Mouse (Mus musculus) lung, embryonic 16.5 days (tissue): Measurements from ENCODE around the gene Flot2. TPM values are rescaled to one million over a fixed set of nuclear protein-coding genes. Genes with fewer than 3 reads are reported as not detected.

Experiments
- ATAC-seq: fragments of 200-750 bp; cut with Nextera tagmentation; 2 replicates; pipeline ENCODE4 v1.8.0; 2017; ENCODE audit warnings: low read depth, mild to moderate bottlenecking, moderate library complexity
- H3K27ac ChIP-seq: fragments of 300-500 bp; sonication (generic); 2 replicates; pipeline ENCODE4 v1.5.1; 2014; ENCODE audit warnings: mild to moderate bottlenecking, control low read depth, low read length
- H3K27me3 ChIP-seq: fragments of 300-500 bp; sonication (generic); 2 replicates; pipeline ENCODE4 v1.6.1; 2014; ENCODE audit warnings: low read depth, low read length, mixed read lengths; ENCODE audit not compliant: control insufficient read depth, insufficient read depth
- H3K36me3 ChIP-seq: fragments of 300-500 bp; sonication (generic); 2 replicates; pipeline ENCODE4 v1.6.1; 2014; ENCODE audit warnings: low read length; ENCODE audit not compliant: control insufficient read depth, insufficient read depth
- H3K4me1 ChIP-seq: fragments of 300-500 bp; sonication (generic); replicated peaks from 2 replicates; pipeline ENCODE4 v1.6.1; 2014; ENCODE audit warnings: low read length, mixed read lengths; ENCODE audit not compliant: control insufficient read depth, insufficient read depth
- H3K4me2 ChIP-seq: fragments of 300-500 bp; sonication (generic); 2 replicates; pipeline ENCODE4 v1.6.1; 2014; ENCODE audit warnings: low read depth, low read length, control low read depth
- H3K4me3 ChIP-seq: fragments of 300-500 bp; sonication (generic); 2 replicates; pipeline ENCODE4 v1.5.1; 2014; ENCODE audit warnings: mild to moderate bottlenecking, low read length, control low read depth
- H3K9ac ChIP-seq: fragments of 300-500 bp; sonication (generic); 2 replicates; pipeline ENCODE4 v1.6.1; 2014; ENCODE audit warnings: low read length, control low read depth
- H3K9me3 ChIP-seq: fragments of 300-500 bp; sonication (generic); 2 replicates; pipeline ENCODE4 v1.6.1; 2016; ENCODE audit warnings: low read length; ENCODE audit not compliant: control insufficient read depth
- WGBS: fragments of 180-500 bp; shearing (Covaris S2); extraction: QIAGEN DNeasy Blood & Tissue Kit; methylation state at CpG from one replicate; pipeline ENCODE4 v1.1.7; 2014; 5-methylcytosine and 5-hydroxymethylcytosine counted together
- polyA plus RNA-seq: library from polyadenylated mRNA; unstranded; fragments of >200 nt; fragmentation: Nextera tagmentation; extraction: Ambion mirVana; gene quantifications from 2 replicates; pipeline ENCODE4 v1.2.1, GENCODE M21; 2015

Gene Flot2
- polyA plus RNA-seq: 67.6 and 70.0 TPM in 2 replicates

- Histone ChIP-seq H3K27ac (peak within 1 kb of the TSS; percentile 87), H3K4me2 (peak within 1 kb of the TSS; percentile 91), H3K27me3 (no peaks in the 10 kb centered on the region), H3K9me3 (0 out of 2 replicates have a peak, but pooled peaks cover 2% of the 10 kb centered on the region), H3K9ac (peak within 1 kb of the TSS; percentile 93), H3K4me1 (peaks cover 20% of the 10 kb centered on the region), H3K36me3 (peaks cover 4% of the 10 kb centered on the region; the same call in 1 of the 2 replicates), H3K4me3 (peak within 1 kb of the TSS; percentile 94)
- 2% methylated on average over 53 of the region's 55 CpGs for whole genome bisulfite sequencing
- ATAC-seq: peak; percentile 94
Measured at GRCm38 (mm10) chr11:78037831-78038752, at the start of gene Flot2. Gene Flot2 (plus strand): TSS chr11:78037931.

DNA sequence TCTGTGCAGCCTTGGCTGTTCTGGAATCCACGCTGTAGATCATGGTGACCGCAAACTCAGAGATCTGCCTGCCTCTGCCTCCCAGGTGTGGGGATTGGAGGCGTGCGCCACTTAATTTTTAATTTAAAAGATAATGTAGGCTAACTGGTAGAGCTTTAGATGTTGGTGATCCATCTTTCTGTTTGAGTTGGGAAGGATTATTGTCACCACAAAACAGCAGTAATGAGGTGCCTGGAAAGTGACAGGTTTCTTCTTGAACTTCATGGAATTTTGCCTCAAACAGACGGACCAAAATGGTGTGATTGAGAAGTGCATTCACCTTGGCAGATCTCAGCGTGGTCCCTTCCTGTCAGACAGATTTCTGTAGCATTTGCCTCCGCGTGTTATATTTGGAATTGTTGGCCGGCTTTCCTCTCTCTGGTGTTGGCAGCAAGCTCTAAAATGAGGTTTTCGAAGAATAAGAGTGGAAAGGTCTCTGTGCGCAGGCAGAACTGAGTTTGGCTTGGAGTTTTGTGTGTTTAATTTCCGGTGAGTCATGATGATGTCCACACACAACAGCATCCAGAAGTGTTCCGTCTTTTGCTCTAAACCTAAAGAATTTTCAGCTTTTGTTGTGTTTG lies 48.5 kb upstream of the Flot2 start:
- H3K9ac ChIP-seq: no peak overlapping the region
- H3K4me3 ChIP-seq: no peak overlapping the region
- WGBS: 75% methylated on average over 13 of the region's 13 CpGs
- no peak for ATAC-seq
- H3K4me2 ChIP-seq: no peak overlapping the region
- H3K4me1 ChIP-seq: peaks cover 10% of the 10 kb centered on the region
- no peaks in the 10 kb centered on the region for H3K27me3 ChIP-seq
- no peak overlapping the region for H3K27ac ChIP-seq
- no peaks in the 10 kb centered on the region for H3K9me3 ChIP-seq
- peaks cover 12% of the 10 kb centered on the region; the same call in 1 of the 2 replicates for H3K36me3 ChIP-seq

- no peaks in the 10 kb centered on the region for H3K27me3 ChIP-seq
- H3K4me3 ChIP-seq: no peak overlapping the region
- no peak overlapping the region for H3K9ac ChIP-seq
- no peak for ATAC-seq
- no peak overlapping the region for H3K4me2 ChIP-seq
- H3K4me1 ChIP-seq: no peaks in the 10 kb centered on the region
- WGBS: 55% methylated on average over 1 of the region's 1 CpGs
- peaks cover 2% of the 10 kb centered on the region; the same call in 1 of the 2 replicates for H3K36me3 ChIP-seq
- H3K9me3 ChIP-seq: no peaks in the 10 kb centered on the region
- no peak overlapping the region for H3K27ac ChIP-seq
Measured at GRCm38 (mm10) chr11:77995556-77995955, 42.2 kb upstream of the Flot2 start.

DNA sequence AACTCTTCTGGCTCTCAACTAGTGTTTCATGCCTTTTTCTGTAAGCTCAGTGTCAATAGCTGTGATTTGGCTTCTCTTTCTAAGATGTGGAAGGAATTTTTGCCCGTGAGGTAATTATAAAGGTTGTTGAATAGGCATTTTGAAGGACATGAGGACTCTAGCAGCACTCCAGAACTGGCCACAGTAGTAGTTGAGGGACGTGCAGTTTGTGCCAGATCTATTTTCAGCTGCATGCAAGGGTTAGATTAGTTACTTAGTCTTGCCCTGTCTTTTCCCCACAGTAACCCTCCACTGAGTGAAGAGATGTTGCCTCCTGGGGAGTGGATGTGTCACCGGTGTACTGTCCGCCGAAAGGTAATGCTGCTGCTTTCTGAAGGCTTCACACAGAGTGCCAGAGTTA lies 31.3 kb upstream of the Flot2 start:
- Histone ChIP-seq H3K4me3 (no peak overlapping the region), H3K9ac (no peak overlapping the region), H3K4me1 (no peaks in the 10 kb centered on the region), H3K27ac (no peak overlapping the region), H3K4me2 (no peak overlapping the region), H3K36me3 (peaks cover 33% of the 10 kb centered on the region), H3K9me3 (no peaks in the 10 kb centered on the region), H3K27me3 (no peaks in the 10 kb centered on the region)
- no peak for ATAC-seq
- 88% methylated on average over 5 of the region's 5 CpGs for WGBS

- Histone ChIP-seq H3K4me2 (no peak overlapping the region), H3K27me3 (no peaks in the 10 kb centered on the region), H3K4me3 (no peak overlapping the region), H3K27ac (no peak overlapping the region), H3K9me3 (no peaks in the 10 kb centered on the region), H3K9ac (no peak overlapping the region), H3K4me1 (no peaks in the 10 kb centered on the region), H3K36me3 (peaks cover 62% of the 10 kb centered on the region)
- ATAC-seq: peak; percentile 54; the same call in 1 of the 2 replicates
- 19% methylated on average over 4 of the region's 4 CpGs for WGBS
Measured at GRCm38 (mm10) chr11:78019676-78020075, 18.1 kb upstream of the Flot2 start.

DNA sequence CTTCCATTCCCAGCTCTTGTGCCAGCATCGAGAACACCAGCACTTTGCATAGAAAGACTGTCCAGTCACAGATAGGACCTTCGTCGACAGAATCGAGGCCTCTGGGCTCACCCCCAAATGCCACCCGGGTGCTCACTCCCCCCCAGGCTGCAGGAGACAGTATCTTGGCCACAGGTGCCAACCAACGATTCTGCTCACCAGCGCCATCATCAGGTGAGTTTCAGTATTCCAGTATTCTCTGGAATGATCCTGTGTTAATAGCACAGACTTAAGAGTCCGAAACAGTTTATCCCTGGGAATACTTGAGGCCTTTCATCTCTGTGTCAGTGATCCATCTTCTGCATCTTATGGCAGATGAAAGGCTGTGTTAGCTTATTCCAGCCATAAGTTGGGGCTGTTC lies 14.1 kb upstream of the Flot2 start:
- WGBS: 83% methylated on average over 8 of the region's 8 CpGs
- no peak overlapping the region for H3K4me3 ChIP-seq
- H3K9me3 ChIP-seq: no peaks in the 10 kb centered on the region
- no peak for ATAC-seq
- H3K4me1 ChIP-seq: no peaks in the 10 kb centered on the region
- H3K27ac ChIP-seq: no peak overlapping the region
- H3K9ac ChIP-seq: no peak overlapping the region
- H3K4me2 ChIP-seq: no peak overlapping the region
- no peaks in the 10 kb centered on the region for H3K27me3 ChIP-seq
- H3K36me3 ChIP-seq: peaks cover 58% of the 10 kb centered on the region

GRCm38 (mm10) chr11:78029240-78029639 lies 8.5 kb upstream of the Flot2 start:
- 93% methylated on average over 8 of the region's 8 CpGs for WGBS
- H3K9ac ChIP-seq: no peak overlapping the region
- no peak for ATAC-seq
- H3K4me1 ChIP-seq: peaks cover 20% of the 10 kb centered on the region
- H3K36me3 ChIP-seq: peaks cover 32% of the 10 kb centered on the region
- H3K27ac ChIP-seq: no peak overlapping the region
- H3K4me2 ChIP-seq: no peak overlapping the region
- no peaks in the 10 kb centered on the region for H3K27me3 ChIP-seq
- H3K9me3 ChIP-seq: no peaks in the 10 kb centered on the region
- no peak overlapping the region for H3K4me3 ChIP-seq

- H3K36me3 ChIP-seq: peaks cover 21% of the 10 kb centered on the region
- H3K4me2 ChIP-seq: no peak overlapping the region
- no peaks in the 10 kb centered on the region for H3K27me3 ChIP-seq
- H3K9ac ChIP-seq: no peak overlapping the region
- WGBS: 53% methylated on average over 2 of the region's 2 CpGs
- no peak overlapping the region for H3K27ac ChIP-seq
- no peak overlapping the region for H3K4me3 ChIP-seq
- H3K9me3 ChIP-seq: no peaks in the 10 kb centered on the region
- no peak for ATAC-seq
- H3K4me1 ChIP-seq: peaks cover 20% of the 10 kb centered on the region
Measured at GRCm38 (mm10) chr11:78030600-78030999, 7.1 kb upstream of the Flot2 start.

GRCm38 (mm10) chr11:78031389-78031788 lies 6.3 kb upstream of the Flot2 start:
- Histone ChIP-seq H3K27ac (no peak overlapping the region), H3K9me3 (no peaks in the 10 kb centered on the region), H3K4me2 (peak overlapping the region; percentile 87), H3K27me3 (no peaks in the 10 kb centered on the region), H3K4me1 (peaks cover 20% of the 10 kb centered on the region), H3K36me3 (peaks cover 13% of the 10 kb centered on the region), H3K4me3 (peak overlapping the region; percentile 67; the same call in 1 of the 2 replicates), H3K9ac (no peak overlapping the region)
- 38% methylated on average over 6 of the region's 6 CpGs for WGBS
- ATAC-seq: no peak
